Mouse (Mus musculus): ENCODE data around the gene Sox4. TPM values are rescaled to one million over a fixed set of nuclear protein-coding genes. Genes with fewer than 3 reads are reported as not detected.

Gene Sox4
- polyA plus RNA-seq, 1 experiment from 2014 or later, result 51.7 TPM

- Histone ChIP-seq H3K9me3 (ENCODE audit: low read length) (no peaks in the 10 kb centered on the region), H3K9ac (replicated peaks; ENCODE audit: low read depth) (no peak overlapping the region), H3K4me1 (ENCODE audit: insufficient read depth, low read depth, low read length) (no peaks in the 10 kb centered on the region), H3K36me3 (ENCODE audit: insufficient read depth, low read length) (no peaks in the 10 kb centered on the region), H3K4me2 (replicated peaks; ENCODE audit: low read depth, low read length) (no peak overlapping the region), H3K4me3 (ENCODE audit: low read depth, low read length) (no peak overlapping the region), H3K27ac (ENCODE audit: low read length) (no peak overlapping the region), H3K27me3 (replicated peaks; ENCODE audit: insufficient read depth, low read length) (no peaks in the 10 kb centered on the region)
- TF ChIP-seq CTCF (IDR thresholded peaks at IDR 0.05), result no peak
- TF ChIP-seq EP300 (IDR thresholded peaks at IDR 0.05), result no peak
- DNase-seq (ENCODE audit: low spot score) (no peak), ATAC-seq (no peak; the same call in 1 of the 2 replicates)
- 70% methylated on average over 10 of the region's 10 CpGs for WGBS
Observed at GRCm38 (mm10) chr13:28917379-28918250, 35.9 kb downstream of the Sox4 start.

GRCm38 (mm10) chr13:28913656-28914055 lies 39.9 kb downstream of the Sox4 start:
- Histone ChIP-seq H3K9ac (replicated peaks; ENCODE audit: low read depth) (no peak overlapping the region), H3K27me3 (replicated peaks; ENCODE audit: insufficient read depth, low read length) (no peaks in the 10 kb centered on the region), H3K36me3 (ENCODE audit: insufficient read depth, low read length) (no peaks in the 10 kb centered on the region), H3K4me3 (ENCODE audit: low read depth, low read length) (no peak overlapping the region), H3K4me2 (replicated peaks; ENCODE audit: low read depth, low read length) (no peak overlapping the region), H3K4me1 (ENCODE audit: insufficient read depth, low read depth, low read length) (no peaks in the 10 kb centered on the region), H3K9me3 (ENCODE audit: low read length) (no peaks in the 10 kb centered on the region), H3K27ac (ENCODE audit: low read length) (no peak overlapping the region)
- no peak for ATAC-seq
- DNase-seq (ENCODE audit: low spot score), result no peak
- TF ChIP-seq CTCF (IDR thresholded peaks at IDR 0.05) (no peak), EP300 (IDR thresholded peaks at IDR 0.05) (no peak)
- 78% methylated on average over 6 of the region's 6 CpGs for WGBS

GRCm38 (mm10) chr13:28906981-28907380 lies 46.5 kb downstream of the Sox4 start:
- no peak overlapping the region for H3K27ac ChIP-seq (ENCODE audit: low read length)
- no peak for DNase-seq (ENCODE audit: low spot score)
- H3K4me2 ChIP-seq (replicated peaks; ENCODE audit: low read depth, low read length), result no peak overlapping the region
- no peaks in the 10 kb centered on the region for H3K27me3 ChIP-seq (replicated peaks; ENCODE audit: insufficient read depth, low read length)
- no peak overlapping the region for H3K4me3 ChIP-seq (ENCODE audit: low read depth, low read length)
- H3K36me3 ChIP-seq (ENCODE audit: insufficient read depth, low read length), result no peaks in the 10 kb centered on the region
- no peaks in the 10 kb centered on the region for H3K4me1 ChIP-seq (ENCODE audit: insufficient read depth, low read depth, low read length)
- 82% methylated on average over 10 of the region's 10 CpGs for WGBS
- no peak overlapping the region for H3K9ac ChIP-seq (replicated peaks; ENCODE audit: low read depth)
- ATAC-seq, result no peak
- no peaks in the 10 kb centered on the region for H3K9me3 ChIP-seq (ENCODE audit: low read length)
- TF ChIP-seq EP300 (IDR thresholded peaks at IDR 0.05) (no peak), CTCF (IDR thresholded peaks at IDR 0.05) (no peak)
